Mouse (Mus musculus): ENCODE data around the gene Kin.

The Kin gene

GRCm38 (mm10) chr2:10080310-10081010, at the start of gene Kin, which contains the start of gene Atp5c1:
Kin (plus strand) TSS chr2:10080593.
Atp5c1 (minus strand) TSS chr2:10080510.
- peak; percentile 98 for DNase-seq (ENCODE audit: low read depth, low spot score)

GRCm38 (mm10) chr2:10033684-10034083, 46.7 kb upstream of the Kin start:
- no peak for DNase-seq (ENCODE audit: low read depth, low spot score)

GRCm38 (mm10) chr2:10034976-10035375, 45.4 kb upstream of the Kin start:
- no peak for DNase-seq (ENCODE audit: low read depth, low spot score)

- DNase-seq (ENCODE audit: low read depth, low spot score): peak; percentile 20
Measured at GRCm38 (mm10) chr2:10047758-10048436, 32.5 kb upstream of the Kin start.

- DNase-seq (ENCODE audit: low read depth, low spot score): peak; percentile 94
Measured at GRCm38 (mm10) chr2:10048461-10048860, 31.9 kb upstream of the Kin start, which contains the start of gene Taf3. Taf3 (minus strand) TSS chr2:10048596.

- no peak for DNase-seq (ENCODE audit: low read depth, low spot score)
Measured at GRCm38 (mm10) chr2:10049456-10049855, 30.9 kb upstream of the Kin start.

- DNase-seq (ENCODE audit: low read depth, low spot score): no peak
Measured at GRCm38 (mm10) chr2:10050878-10051277, 29.5 kb upstream of the Kin start.

GRCm38 (mm10) chr2:10051996-10052395, 28.4 kb upstream of the Kin start:
- DNase-seq (ENCODE audit: low read depth, low spot score): no peak

- no peak for DNase-seq (ENCODE audit: low read depth, low spot score)
Measured at GRCm38 (mm10) chr2:10058836-10059235, 21.6 kb upstream of the Kin start.

GRCm38 (mm10) chr2:10071751-10072150, 8.6 kb upstream of the Kin start:
- DNase-seq (ENCODE audit: low read depth, low spot score): no peak

GRCm38 (mm10) chr2:10074470-10074869, 5.9 kb upstream of the Kin start:
- DNase-seq (ENCODE audit: low read depth, low spot score): no peak

- DNase-seq (ENCODE audit: low read depth, low spot score): no peak
Measured at GRCm38 (mm10) chr2:10076675-10077074, 3.7 kb upstream of the Kin start.

- DNase-seq (ENCODE audit: low read depth, low spot score): no peak
Measured at GRCm38 (mm10) chr2:10079745-10080309, 566 bp upstream of the Kin start.

GRCm38 (mm10) chr2:10081453-10082080, 1.2 kb downstream of the Kin start:
- no peak for DNase-seq (ENCODE audit: low read depth, low spot score)

- no peak for DNase-seq (ENCODE audit: low read depth, low spot score)
Measured at GRCm38 (mm10) chr2:10082737-10083136, 2.3 kb downstream of the Kin start.

GRCm38 (mm10) chr2:10087256-10087850, 7.0 kb downstream of the Kin start:
- no peak for DNase-seq (ENCODE audit: low read depth, low spot score)

GRCm38 (mm10) chr2:10094327-10095100, 14.1 kb downstream of the Kin start:
- DNase-seq (ENCODE audit: low read depth, low spot score): no peak

- DNase-seq (ENCODE audit: low read depth, low spot score): peak; percentile 61
Measured at GRCm38 (mm10) chr2:10098598-10099215, 18.3 kb downstream of the Kin start.

- no peak for DNase-seq (ENCODE audit: low read depth, low spot score)
Measured at GRCm38 (mm10) chr2:10100471-10100870, 20.1 kb downstream of the Kin start.

GRCm38 (mm10) chr2:10101180-10101579, 20.8 kb downstream of the Kin start:
- peak; percentile 45 for DNase-seq (ENCODE audit: low read depth, low spot score)
